Mouse (Mus musculus) stomach, postnatal 0 days (tissue): ENCODE results near the gene Aco2.

Experiments
- CTCF ChIP-seq: IDR thresholded peaks from 2 replicates; pipeline ENCODE4 v1.5.1; 2016; ENCODE audit warnings: antibody characterized with exemption, low read depth, mild to moderate bottlenecking, moderate library complexity
- EP300 ChIP-seq: optimal IDR thresholded peaks from 2 replicates; pipeline ENCODE3; 2016; ENCODE audit warnings: antibody characterized with exemption

DNA sequence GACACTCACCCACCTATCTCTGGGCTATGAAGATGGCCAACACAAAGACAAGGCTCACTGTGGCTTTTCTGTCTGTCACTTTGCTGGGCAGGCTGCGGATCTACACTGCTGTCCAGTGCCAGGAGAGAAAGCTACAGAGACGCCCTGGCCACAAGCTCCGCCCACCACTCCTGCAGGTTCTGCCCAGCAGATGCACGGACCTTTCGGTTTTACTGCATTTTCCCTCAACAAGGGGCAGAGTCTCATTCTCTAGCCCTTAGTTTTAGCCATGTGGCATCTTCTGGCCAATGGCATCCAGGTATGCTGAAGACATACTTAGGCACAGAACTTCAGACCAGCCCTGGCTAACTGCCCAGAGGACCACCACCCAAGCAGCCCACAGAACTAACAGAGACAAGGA, 49.1 kb downstream of the Aco2 start:
- TF ChIP-seq CTCF = no peak
- TF ChIP-seq EP300 = no peak
